In the genomic region with DNA sequence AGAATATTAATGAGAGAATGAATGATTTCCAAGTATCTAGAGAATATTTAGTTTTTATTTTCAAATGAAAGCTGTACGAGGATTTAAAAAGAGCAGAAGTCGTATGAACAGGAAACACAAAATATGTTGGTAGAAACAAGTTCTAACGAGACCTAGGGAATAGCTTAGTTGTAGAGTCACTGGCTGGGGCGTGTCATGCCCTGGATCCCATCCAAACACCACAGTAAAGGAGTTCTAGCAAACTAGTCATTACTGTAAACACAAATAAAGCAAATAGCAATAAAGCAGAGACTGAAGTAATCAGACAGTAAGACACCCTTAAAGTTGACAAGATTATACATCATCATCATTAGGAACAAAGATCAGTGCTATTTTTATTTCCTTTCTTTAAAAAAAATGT, we compare ENCODE assay signal across 17 mouse cellular contexts.
"Had no signal": no experiment of that assay in that cellular context is flagged by ENCODE, and none has a peak within 500 bp of the region (broad histone marks: within the 10 kb centered on the region; RNA-seq: fewer than 3 reads in every experiment).

No protein-coding gene starts in this region.

- H3K4me3 ChIP-seq: kidney, embryonic 15.5 days; left cerebral cortex, adult 2 months; limb, embryonic 10.5 days; liver, embryonic 15.5 days; megakaryocyte, embryonic 14.5 days; midbrain, embryonic 15.5 days; neural tube, embryonic 12.5 days had no signal

- H3K36me3 ChIP-seq: kidney, embryonic 15.5 days; limb, embryonic 10.5 days; liver, embryonic 15.5 days; midbrain, embryonic 15.5 days; neural tube, embryonic 12.5 days had no signal

- H3K9ac ChIP-seq: kidney, embryonic 15.5 days; liver, embryonic 15.5 days; midbrain, embryonic 15.5 days; neural tube, embryonic 12.5 days had no signal

- DNase-seq: kidney, adult 2 months; lung, adult 2 months; lung, postnatal 10 days; right cerebral cortex, postnatal 4 days; spleen, adult 18-20 months; thymus, adult 18-20 months; thymus, postnatal 14 days had no signal

- ATAC-seq: midbrain, embryonic 15.5 days had no signal

- H3K9me3 ChIP-seq: kidney, embryonic 15.5 days; limb, embryonic 10.5 days; liver, embryonic 15.5 days; megakaryocyte, embryonic 14.5 days; midbrain, embryonic 15.5 days; neural tube, embryonic 12.5 days had no signal

- H3K27ac ChIP-seq: kidney, embryonic 15.5 days; left cerebral cortex, adult 2 months; limb, embryonic 10.5 days; liver, embryonic 15.5 days; macrophage; midbrain, embryonic 15.5 days; neural tube, embryonic 12.5 days had no signal

- H3K27me3 ChIP-seq: kidney, embryonic 15.5 days; liver, embryonic 15.5 days; megakaryocyte, embryonic 14.5 days; midbrain, embryonic 15.5 days; neural tube, embryonic 12.5 days had no signal

- H3K4me2 ChIP-seq: kidney, embryonic 15.5 days; liver, embryonic 11.5 days; liver, embryonic 15.5 days; midbrain, embryonic 11.5 days; midbrain, embryonic 15.5 days; neural tube, embryonic 12.5 days had no signal

- H3K4me1 ChIP-seq: kidney, embryonic 15.5 days; limb, embryonic 10.5 days; liver, embryonic 15.5 days; megakaryocyte, embryonic 14.5 days; midbrain, embryonic 15.5 days; neural tube, embryonic 12.5 days had no signal
